Mouse (Mus musculus): ENCODE data around the gene Upk1a.

Gene Upk1a

GRCm38 (mm10) chr7:30612654-30613402, at the start of gene Upk1a:
Gene Upk1a, minus strand, starts transcription at chr7:30612847.
- DNase-seq (ENCODE audit: low spot score), result no peak

GRCm38 (mm10) chr7:30649591-30650540, 37.2 kb upstream of the Upk1a start, which contains the start of gene Rbm42:
Gene Rbm42, minus strand, starts transcription at chr7:30650317.
- DNase-seq (ENCODE audit: low spot score), result peak; percentile 99

DNA sequence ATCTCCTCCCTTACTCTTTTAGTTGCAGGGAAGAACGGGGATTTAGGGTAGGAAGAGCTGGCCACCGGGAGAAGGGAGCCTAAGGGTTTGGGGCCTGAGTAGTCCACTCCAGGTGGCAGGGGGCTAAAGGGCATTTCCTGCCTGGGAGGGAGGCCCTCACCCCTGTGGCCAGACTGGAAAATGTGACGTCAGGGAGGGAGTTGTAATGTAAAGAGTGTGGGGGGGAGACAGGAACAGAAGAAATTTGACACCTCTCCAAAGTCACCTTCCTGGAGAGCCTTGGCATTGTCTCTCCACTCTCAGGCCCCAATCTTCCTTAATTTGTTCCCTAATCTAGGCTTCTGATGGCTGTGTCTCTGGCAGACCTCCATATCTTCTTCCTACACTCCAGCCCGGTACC, 26.4 kb upstream of the Upk1a start:
- no peak for DNase-seq (ENCODE audit: low spot score)

- DNase-seq (ENCODE audit: low spot score), result no peak
Measured at GRCm38 (mm10) chr7:30636395-30636794, 23.7 kb upstream of the Upk1a start.

GRCm38 (mm10) chr7:30635752-30636151, 23.1 kb upstream of the Upk1a start, which contains the start of gene Etv2:
Gene Etv2, minus strand, starts transcription at chr7:30635852.
- no peak for DNase-seq (ENCODE audit: low spot score)

GRCm38 (mm10) chr7:30634621-30635020, 22.0 kb upstream of the Upk1a start:
- peak; percentile 51 for DNase-seq (ENCODE audit: low spot score)

DNA sequence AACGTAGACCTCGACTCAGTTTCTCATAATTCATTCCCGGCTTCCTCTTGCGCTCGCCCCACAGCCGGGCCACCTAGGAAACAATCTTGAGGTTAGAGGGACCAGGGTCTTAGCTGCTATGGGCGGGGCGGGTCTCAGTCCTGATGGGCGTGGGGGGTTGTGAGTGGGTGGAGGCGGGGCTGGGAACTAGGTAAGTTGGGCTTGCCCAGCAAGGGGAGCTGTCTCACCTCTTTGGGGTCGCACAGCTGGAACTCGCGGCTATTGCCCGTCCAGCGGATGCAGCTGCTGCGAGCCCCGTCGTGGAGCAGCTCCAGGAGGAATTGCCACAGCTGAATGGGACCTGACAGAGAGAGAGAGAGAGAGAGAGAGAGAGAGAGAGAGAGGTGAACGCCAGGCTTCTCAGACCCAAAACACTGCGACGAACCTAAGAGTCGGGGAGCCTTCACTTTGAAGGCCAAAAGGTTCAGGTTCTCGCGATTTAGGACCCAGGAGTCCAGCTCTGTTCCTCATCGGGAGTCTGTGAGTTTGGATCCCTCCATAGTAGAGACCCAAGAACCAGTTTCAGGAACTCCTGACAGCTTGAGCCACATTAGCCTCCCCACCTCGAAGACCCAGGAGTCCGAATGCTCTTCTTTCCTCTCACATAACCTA, 21.2 kb upstream of the Upk1a start:
- no peak for DNase-seq (ENCODE audit: low spot score)

GRCm38 (mm10) chr7:30629013-30629412, 16.4 kb upstream of the Upk1a start:
- DNase-seq (ENCODE audit: low spot score), result no peak

DNA sequence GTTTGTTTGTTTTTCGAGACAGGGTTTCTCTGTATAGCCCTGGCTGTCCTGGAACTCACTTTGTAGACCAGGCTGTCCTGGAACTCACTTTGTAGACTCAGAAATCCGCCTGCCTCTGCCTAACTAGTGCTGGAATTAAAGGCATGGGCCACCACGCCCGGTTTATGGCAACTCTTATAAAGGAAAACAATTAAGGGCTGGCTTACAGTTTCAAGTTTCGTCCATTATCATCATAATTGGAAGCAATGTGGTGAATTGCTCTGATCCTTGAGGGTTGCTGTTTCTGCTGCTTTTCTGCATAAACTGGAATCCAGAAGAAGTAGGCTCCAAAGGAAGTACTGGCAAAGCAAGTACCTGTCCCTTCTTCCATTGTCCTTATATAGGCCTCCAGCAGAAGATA, 14.0 kb upstream of the Upk1a start:
- no peak for DNase-seq (ENCODE audit: low spot score)

- DNase-seq (ENCODE audit: low spot score), result peak; percentile 84
Measured at GRCm38 (mm10) chr7:30625530-30626384, 13.1 kb upstream of the Upk1a start, which contains the start of gene Cox6b1. Gene Cox6b1, minus strand, starts transcription at chr7:30626151.

DNA sequence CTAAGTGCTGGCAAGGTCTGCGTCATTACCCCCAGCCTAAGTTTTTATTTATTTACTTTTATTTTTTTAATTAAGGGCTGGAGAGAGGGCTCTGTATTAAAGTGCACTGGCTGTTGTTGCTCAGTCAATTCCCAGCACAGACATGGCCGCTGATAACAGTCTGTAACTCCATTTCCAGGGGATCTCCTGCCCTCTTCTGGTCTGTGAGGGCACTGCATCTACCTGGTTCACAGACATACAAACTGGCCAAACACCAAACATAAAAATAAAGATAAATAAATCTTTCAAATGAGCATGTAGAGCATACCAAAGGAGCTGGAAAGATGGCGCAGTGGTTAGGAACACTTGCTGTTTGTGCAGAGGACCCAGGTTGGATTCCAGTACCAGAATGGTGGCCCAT, 6.6 kb upstream of the Upk1a start:
- DNase-seq (ENCODE audit: low spot score), result peak; percentile 32

- DNase-seq (ENCODE audit: low spot score), result no peak
Measured at GRCm38 (mm10) chr7:30618658-30619057, 6.0 kb upstream of the Upk1a start.

GRCm38 (mm10) chr7:30615049-30615760, 2.6 kb upstream of the Upk1a start:
- no peak for DNase-seq (ENCODE audit: low spot score)

DNA sequence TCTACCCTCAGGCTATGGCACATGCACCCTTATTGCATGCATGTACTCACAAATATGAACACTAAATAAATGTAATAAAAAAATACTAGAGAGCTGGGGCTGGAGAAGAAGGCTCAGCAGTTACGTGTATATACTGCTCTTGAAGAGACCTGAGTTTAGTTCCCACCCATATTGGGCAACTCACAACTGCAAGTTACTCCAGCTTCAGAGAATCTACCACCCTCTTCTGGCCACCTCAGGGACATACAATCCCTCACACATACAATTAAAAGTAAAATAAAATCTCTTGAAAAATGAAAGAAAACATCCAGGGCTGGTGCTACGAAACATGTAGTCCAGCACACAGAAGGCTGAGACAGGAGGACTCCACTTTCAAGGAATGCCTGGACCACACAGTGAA, 1.8 kb upstream of the Upk1a start:
- peak; percentile 28 for DNase-seq (ENCODE audit: low spot score)

DNA sequence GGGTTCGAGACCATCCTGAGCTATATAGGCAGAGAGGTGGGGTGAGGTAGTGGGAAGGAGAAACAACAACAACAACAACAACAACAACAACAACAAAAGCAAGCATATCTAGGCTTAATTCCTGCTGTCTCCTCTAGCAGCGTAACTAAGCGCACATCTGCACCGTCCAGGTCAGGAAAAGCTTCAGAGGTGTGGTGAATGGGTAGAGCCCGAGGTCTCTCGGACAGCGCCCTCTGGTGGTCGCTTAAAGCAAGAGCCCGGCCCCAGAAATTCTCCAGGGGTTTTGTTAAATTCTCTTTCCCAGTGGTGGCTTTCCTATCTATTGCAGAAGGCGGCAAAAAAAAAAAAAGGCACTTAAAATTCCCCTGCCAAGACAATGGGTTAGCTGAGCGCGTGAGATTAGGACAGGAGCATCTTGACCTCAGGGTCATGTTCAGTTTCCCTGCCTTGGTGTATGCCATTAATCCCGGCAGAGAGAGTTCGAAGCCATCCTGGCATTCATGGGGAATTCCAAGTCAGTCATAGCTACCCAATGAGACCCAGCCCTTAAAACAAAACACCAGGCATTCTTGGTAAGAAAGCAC, 974 bp upstream of the Upk1a start:
- DNase-seq (ENCODE audit: low spot score), result peak; percentile 59

DNA sequence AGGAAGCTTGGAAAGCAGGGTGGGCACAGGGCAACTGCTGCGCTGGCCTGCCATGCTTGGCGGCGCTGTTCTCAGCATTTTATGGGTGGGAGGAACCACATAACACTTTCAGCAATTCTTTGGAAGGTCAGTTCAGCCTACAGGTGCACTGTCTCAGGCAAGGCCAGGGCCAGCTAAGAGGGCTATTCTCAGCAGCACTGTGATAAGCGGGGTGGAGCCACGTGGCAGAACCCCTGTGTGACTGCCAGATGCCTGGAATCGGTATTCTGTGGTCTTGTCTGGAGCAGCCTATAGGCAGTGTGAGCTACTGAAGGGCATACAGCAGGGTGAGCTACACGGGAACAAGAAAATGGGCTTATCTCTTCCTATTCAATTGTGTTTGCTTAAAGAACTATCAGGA, 2.6 kb downstream of the Upk1a start:
- no peak for DNase-seq (ENCODE audit: low spot score)

GRCm38 (mm10) chr7:30608476-30608875, 4.2 kb downstream of the Upk1a start:
- no peak for DNase-seq (ENCODE audit: low spot score)

GRCm38 (mm10) chr7:30607706-30608309, 4.8 kb downstream of the Upk1a start:
- peak; percentile 68 for DNase-seq (ENCODE audit: low spot score)

- DNase-seq (ENCODE audit: low spot score), result no peak
Measured at GRCm38 (mm10) chr7:30604944-30605343, 7.7 kb downstream of the Upk1a start.

GRCm38 (mm10) chr7:30604424-30604823, 8.2 kb downstream of the Upk1a start:
- no peak for DNase-seq (ENCODE audit: low spot score)

Data from T-cell, adult 2 months (primary cell).